Mouse (Mus musculus): ENCODE results near the gene Mtx2. TPM values are rescaled to one million over a fixed set of nuclear protein-coding genes. Genes with fewer than 3 reads are reported as not detected.

The Mtx2 gene
- polyA plus RNA-seq (2015; fragmentation: Nextera tagmentation; extraction: Ambion mirVana) = 133 and 158 TPM in 2 replicates

- H3K27ac ChIP-seq = peak within 1 kb of the TSS; percentile 97
- no peaks in the 10 kb centered on the region for H3K36me3 ChIP-seq
- ATAC-seq (replicated peaks; ENCODE audit: insufficient number of reproducible peaks, insufficient read depth, low FRiP score, low read depth) = peak; percentile 82
- H3K9ac ChIP-seq = peak within 1 kb of the TSS; percentile 96
- under 1% methylated on average over 74 of the region's 74 CpGs for WGBS
- peak within 1 kb of the TSS; percentile 74 for H3K4me2 ChIP-seq
- peak within 1 kb of the TSS; percentile 98 for H3K4me3 ChIP-seq
- no peaks in the 10 kb centered on the region for H3K4me1 ChIP-seq (replicated peaks)
- H3K27me3 ChIP-seq = no peaks in the 10 kb centered on the region
- H3K9me3 ChIP-seq (replicated peaks) = no peaks in the 10 kb centered on the region
These were observed at the start of gene Mtx2 for GRCm38 (mm10) chr2:74825730-74826430. Mtx2 (plus strand) TSS chr2:74825803.

GRCm38 (mm10) chr2:74777536-74778275, 47.9 kb upstream of the Mtx2 start:
- H3K27me3 ChIP-seq = peaks cover 11% of the 10 kb centered on the region
- H3K4me3 ChIP-seq = no peak overlapping the region
- no peak for ATAC-seq (replicated peaks; ENCODE audit: insufficient number of reproducible peaks, insufficient read depth, low FRiP score, low read depth)
- H3K4me2 ChIP-seq = no peak overlapping the region
- H3K4me1 ChIP-seq (replicated peaks) = no peaks in the 10 kb centered on the region
- WGBS = 67% methylated on average over 13 of the region's 13 CpGs
- H3K36me3 ChIP-seq = no peaks in the 10 kb centered on the region
- no peaks in the 10 kb centered on the region for H3K9me3 ChIP-seq (replicated peaks)
- no peak overlapping the region for H3K9ac ChIP-seq
- no peak overlapping the region for H3K27ac ChIP-seq

- no peak for ATAC-seq (replicated peaks; ENCODE audit: insufficient number of reproducible peaks, insufficient read depth, low FRiP score, low read depth)
- H3K27me3 ChIP-seq = peaks cover 8% of the 10 kb centered on the region; the same call in 1 of the 2 replicates
- no peak overlapping the region for H3K4me2 ChIP-seq
- no peaks in the 10 kb centered on the region for H3K9me3 ChIP-seq (replicated peaks)
- WGBS = 72% methylated on average over 5 of the region's 5 CpGs
- no peak overlapping the region for H3K27ac ChIP-seq
- H3K9ac ChIP-seq = no peak overlapping the region
- no peaks in the 10 kb centered on the region for H3K4me1 ChIP-seq (replicated peaks)
- no peaks in the 10 kb centered on the region for H3K36me3 ChIP-seq
- no peak overlapping the region for H3K4me3 ChIP-seq
These were observed 44.2 kb upstream of the Mtx2 start for GRCm38 (mm10) chr2:74781386-74781785.

- 34% methylated on average over 7 of the region's 7 CpGs for WGBS
- no peak for ATAC-seq (replicated peaks; ENCODE audit: insufficient number of reproducible peaks, insufficient read depth, low FRiP score, low read depth)
- Histone ChIP-seq H3K9me3 (replicated peaks) (no peaks in the 10 kb centered on the region), H3K36me3 (no peaks in the 10 kb centered on the region), H3K27ac (no peak overlapping the region), H3K4me2 (no peak overlapping the region), H3K27me3 (no peaks in the 10 kb centered on the region), H3K4me3 (no peak overlapping the region), H3K4me1 (replicated peaks) (no peaks in the 10 kb centered on the region), H3K9ac (no peak overlapping the region)
These were observed 30.1 kb upstream of the Mtx2 start for GRCm38 (mm10) chr2:74795531-74795930.

- Histone ChIP-seq H3K4me2 (no peak overlapping the region), H3K9me3 (replicated peaks) (no peaks in the 10 kb centered on the region), H3K4me1 (replicated peaks) (no peaks in the 10 kb centered on the region), H3K27me3 (no peaks in the 10 kb centered on the region), H3K9ac (no peak overlapping the region), H3K27ac (no peak overlapping the region), H3K4me3 (no peak overlapping the region), H3K36me3 (no peaks in the 10 kb centered on the region)
- WGBS = 66% methylated on average over 5 of the region's 5 CpGs
- ATAC-seq (replicated peaks; ENCODE audit: insufficient number of reproducible peaks, insufficient read depth, low FRiP score, low read depth) = no peak
These were observed 17.2 kb upstream of the Mtx2 start for GRCm38 (mm10) chr2:74808431-74808830.

- Histone ChIP-seq H3K36me3 (no peaks in the 10 kb centered on the region), H3K4me2 (no peak overlapping the region), H3K4me3 (no peak overlapping the region), H3K9me3 (replicated peaks) (no peaks in the 10 kb centered on the region), H3K27me3 (no peaks in the 10 kb centered on the region), H3K4me1 (replicated peaks) (no peaks in the 10 kb centered on the region), H3K27ac (no peak overlapping the region), H3K9ac (no peak overlapping the region)
- ATAC-seq (replicated peaks; ENCODE audit: insufficient number of reproducible peaks, insufficient read depth, low FRiP score, low read depth) = no peak
- WGBS = 75% methylated on average over 5 of the region's 5 CpGs
These were observed 2.9 kb upstream of the Mtx2 start for GRCm38 (mm10) chr2:74822654-74823053.

GRCm38 (mm10) chr2:74825371-74825729, 253 bp upstream of the Mtx2 start:
- H3K4me3 ChIP-seq = peak overlapping the region; percentile 98
- no peak for ATAC-seq (replicated peaks; ENCODE audit: insufficient number of reproducible peaks, insufficient read depth, low FRiP score, low read depth)
- H3K4me1 ChIP-seq (replicated peaks) = no peaks in the 10 kb centered on the region
- H3K4me2 ChIP-seq = peak overlapping the region; percentile 74
- WGBS = 64% methylated on average over 3 of the region's 3 CpGs
- peak overlapping the region; percentile 96 for H3K9ac ChIP-seq
- no peaks in the 10 kb centered on the region for H3K9me3 ChIP-seq (replicated peaks)
- no peaks in the 10 kb centered on the region for H3K36me3 ChIP-seq
- peak overlapping the region; percentile 97 for H3K27ac ChIP-seq
- no peaks in the 10 kb centered on the region for H3K27me3 ChIP-seq

- no peaks in the 10 kb centered on the region for H3K27me3 ChIP-seq
These were observed 21.4 kb downstream of the Mtx2 start for GRCm38 (mm10) chr2:74846992-74847391.

GRCm38 (mm10) chr2:74847516-74847915, 21.9 kb downstream of the Mtx2 start:
- Histone ChIP-seq H3K4me1 (replicated peaks) (no peaks in the 10 kb centered on the region), H3K27ac (no peak overlapping the region), H3K36me3 (no peaks in the 10 kb centered on the region), H3K27me3 (no peaks in the 10 kb centered on the region), H3K4me3 (no peak overlapping the region), H3K4me2 (no peak overlapping the region), H3K9me3 (replicated peaks) (no peaks in the 10 kb centered on the region), H3K9ac (no peak overlapping the region)
- WGBS = 70% methylated on average over 2 of the region's 2 CpGs
- no peak for ATAC-seq (replicated peaks; ENCODE audit: insufficient number of reproducible peaks, insufficient read depth, low FRiP score, low read depth)

More at GRCm38 (mm10) chr2:74846992-74847391, 21.4 kb downstream of the Mtx2 start:
- no peak overlapping the region for H3K4me2 ChIP-seq
- 68% methylated on average over 5 of the region's 5 CpGs for WGBS
- ATAC-seq (replicated peaks; ENCODE audit: insufficient number of reproducible peaks, insufficient read depth, low FRiP score, low read depth) = no peak
- H3K27ac ChIP-seq = no peak overlapping the region
- no peak overlapping the region for H3K9ac ChIP-seq
- no peaks in the 10 kb centered on the region for H3K4me1 ChIP-seq (replicated peaks)
- no peaks in the 10 kb centered on the region for H3K36me3 ChIP-seq
- no peak overlapping the region for H3K4me3 ChIP-seq
- H3K9me3 ChIP-seq (replicated peaks) = no peaks in the 10 kb centered on the region

- no peak for ATAC-seq (replicated peaks; ENCODE audit: insufficient number of reproducible peaks, insufficient read depth, low FRiP score, low read depth)
- H3K9ac ChIP-seq = no peak overlapping the region
- WGBS = 19% methylated on average over 1 of the region's 1 CpGs
- H3K9me3 ChIP-seq (replicated peaks) = no peaks in the 10 kb centered on the region
- no peaks in the 10 kb centered on the region for H3K36me3 ChIP-seq
- no peaks in the 10 kb centered on the region for H3K4me1 ChIP-seq (replicated peaks)
- H3K27me3 ChIP-seq = no peaks in the 10 kb centered on the region
- no peak overlapping the region for H3K4me3 ChIP-seq
- no peak overlapping the region for H3K4me2 ChIP-seq
- H3K27ac ChIP-seq = no peak overlapping the region
These were observed 24.4 kb downstream of the Mtx2 start for GRCm38 (mm10) chr2:74850036-74850435.

GRCm38 (mm10) chr2:74862070-74862476, 36.5 kb downstream of the Mtx2 start:
- Histone ChIP-seq H3K27ac (no peak overlapping the region), H3K27me3 (no peaks in the 10 kb centered on the region), H3K4me2 (no peak overlapping the region), H3K9me3 (replicated peaks) (peaks cover 9% of the 10 kb centered on the region), H3K4me3 (no peak overlapping the region), H3K36me3 (peaks cover 15% of the 10 kb centered on the region; the same call in 1 of the 2 replicates), H3K9ac (no peak overlapping the region), H3K4me1 (replicated peaks) (no peaks in the 10 kb centered on the region)
- 95% methylated on average over 1 of the region's 1 CpGs for WGBS
- ATAC-seq (replicated peaks; ENCODE audit: insufficient number of reproducible peaks, insufficient read depth, low FRiP score, low read depth) = no peak

- Histone ChIP-seq H3K9ac (no peak overlapping the region), H3K36me3 (peaks cover 18% of the 10 kb centered on the region), H3K9me3 (replicated peaks) (peaks cover 9% of the 10 kb centered on the region), H3K4me1 (replicated peaks) (no peaks in the 10 kb centered on the region), H3K4me3 (no peak overlapping the region), H3K27ac (no peak overlapping the region), H3K4me2 (no peak overlapping the region), H3K27me3 (no peaks in the 10 kb centered on the region)
- no peak for ATAC-seq (replicated peaks; ENCODE audit: insufficient number of reproducible peaks, insufficient read depth, low FRiP score, low read depth)
These were observed 39.8 kb downstream of the Mtx2 start for GRCm38 (mm10) chr2:74865414-74865813.
